Mouse (Mus musculus): ENCODE results near the gene Camk1d. TPM values are rescaled to one million over a fixed set of nuclear protein-coding genes. Genes with fewer than 3 reads are reported as not detected.

Gene Camk1d
- polyA plus RNA-seq, 1 experiment from 2014 or later: 11.3 TPM

GRCm38 (mm10) chr2:5643937-5644336, 70.4 kb downstream of the Camk1d start:
- Histone ChIP-seq H3K27me3 (ENCODE audit: control insufficient read depth, insufficient read depth, low read length) (no peaks in the 10 kb centered on the region), H3K27ac (ENCODE audit: low read length) (peak overlapping the region; percentile 16; the same call in 1 of the 2 replicates), H3K9ac (ENCODE audit: low read length) (no peak overlapping the region), H3K4me3 (replicated peaks; ENCODE audit: low read length) (no peak overlapping the region), H3K9me3 (replicated peaks; ENCODE audit: control insufficient read depth, low read length) (no peaks in the 10 kb centered on the region), H3K36me3 (ENCODE audit: control insufficient read depth, insufficient read depth, low read length) (no peaks in the 10 kb centered on the region), H3K4me1 (ENCODE audit: control insufficient read depth, insufficient read depth, low read length) (0 out of 2 replicates have a peak, but pooled peaks cover 2% of the 10 kb centered on the region), H3K4me2 (ENCODE audit: low read depth, low read length) (no peak overlapping the region)
- 82% methylated on average over 3 of the region's 3 CpGs for WGBS
- ATAC-seq (ENCODE audit: insufficient read depth, low FRiP score): no peak

DNA sequence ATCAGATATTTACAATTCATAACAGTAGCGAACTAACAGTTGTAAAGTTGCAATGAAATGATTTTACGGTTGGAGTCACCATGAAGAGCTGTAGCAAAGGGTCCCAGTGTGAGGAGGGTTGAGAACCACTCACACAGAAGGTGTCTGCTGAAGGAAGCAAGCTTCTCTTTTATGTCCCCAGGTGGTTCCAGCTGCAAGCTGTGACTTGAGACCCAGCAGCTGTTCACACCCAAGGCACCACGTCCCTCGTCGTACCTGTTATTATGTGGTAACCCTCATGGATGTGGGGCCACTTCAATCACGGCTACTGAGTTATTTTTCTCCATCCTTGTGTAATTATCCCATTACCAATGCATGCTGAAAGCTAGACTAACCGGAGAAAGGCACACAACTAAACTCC, 71.1 kb downstream of the Camk1d start:
- Histone ChIP-seq H3K4me3 (replicated peaks; ENCODE audit: low read length) (no peak overlapping the region), H3K27ac (ENCODE audit: low read length) (no peak overlapping the region), H3K9ac (ENCODE audit: low read length) (no peak overlapping the region), H3K4me1 (ENCODE audit: control insufficient read depth, insufficient read depth, low read length) (0 out of 2 replicates have a peak, but pooled peaks cover 2% of the 10 kb centered on the region), H3K36me3 (ENCODE audit: control insufficient read depth, insufficient read depth, low read length) (no peaks in the 10 kb centered on the region), H3K9me3 (replicated peaks; ENCODE audit: control insufficient read depth, low read length) (no peaks in the 10 kb centered on the region), H3K4me2 (ENCODE audit: low read depth, low read length) (no peak overlapping the region), H3K27me3 (ENCODE audit: control insufficient read depth, insufficient read depth, low read length) (no peaks in the 10 kb centered on the region)
- WGBS: 62% methylated on average over 7 of the region's 7 CpGs
- no peak for ATAC-seq (ENCODE audit: insufficient read depth, low FRiP score)

- no peak overlapping the region for H3K27ac ChIP-seq (ENCODE audit: low read length)
- ATAC-seq (ENCODE audit: insufficient read depth, low FRiP score): no peak
- 41% methylated on average over 5 of the region's 5 CpGs for WGBS
Observed at GRCm38 (mm10) chr2:5642624-5643023, 71.7 kb downstream of the Camk1d start.

GRCm38 (mm10) chr2:5641678-5642077, 72.6 kb downstream of the Camk1d start:
- no peak overlapping the region for H3K9ac ChIP-seq (ENCODE audit: low read length)
- H3K4me3 ChIP-seq (replicated peaks; ENCODE audit: low read length): no peak overlapping the region
- H3K9me3 ChIP-seq (replicated peaks; ENCODE audit: control insufficient read depth, low read length): no peaks in the 10 kb centered on the region
- no peaks in the 10 kb centered on the region for H3K27me3 ChIP-seq (ENCODE audit: control insufficient read depth, insufficient read depth, low read length)
- no peaks in the 10 kb centered on the region for H3K36me3 ChIP-seq (ENCODE audit: control insufficient read depth, insufficient read depth, low read length)
- H3K27ac ChIP-seq (ENCODE audit: low read length): no peak overlapping the region
- H3K4me2 ChIP-seq (ENCODE audit: low read depth, low read length): no peak overlapping the region
- no peak for ATAC-seq (ENCODE audit: insufficient read depth, low FRiP score)
- 54% methylated on average over 5 of the region's 5 CpGs for WGBS
- H3K4me1 ChIP-seq (ENCODE audit: control insufficient read depth, insufficient read depth, low read length): 0 out of 2 replicates have a peak, but pooled peaks cover 2% of the 10 kb centered on the region

More at GRCm38 (mm10) chr2:5642624-5643023, 71.7 kb downstream of the Camk1d start:
- no peak overlapping the region for H3K9ac ChIP-seq (ENCODE audit: low read length)
- 0 out of 2 replicates have a peak, but pooled peaks cover 2% of the 10 kb centered on the region for H3K4me1 ChIP-seq (ENCODE audit: control insufficient read depth, insufficient read depth, low read length)
- H3K27me3 ChIP-seq (ENCODE audit: control insufficient read depth, insufficient read depth, low read length): no peaks in the 10 kb centered on the region
- H3K9me3 ChIP-seq (replicated peaks; ENCODE audit: control insufficient read depth, low read length): no peaks in the 10 kb centered on the region
- H3K4me2 ChIP-seq (ENCODE audit: low read depth, low read length): no peak overlapping the region
- H3K4me3 ChIP-seq (replicated peaks; ENCODE audit: low read length): no peak overlapping the region
- no peaks in the 10 kb centered on the region for H3K36me3 ChIP-seq (ENCODE audit: control insufficient read depth, insufficient read depth, low read length)

DNA sequence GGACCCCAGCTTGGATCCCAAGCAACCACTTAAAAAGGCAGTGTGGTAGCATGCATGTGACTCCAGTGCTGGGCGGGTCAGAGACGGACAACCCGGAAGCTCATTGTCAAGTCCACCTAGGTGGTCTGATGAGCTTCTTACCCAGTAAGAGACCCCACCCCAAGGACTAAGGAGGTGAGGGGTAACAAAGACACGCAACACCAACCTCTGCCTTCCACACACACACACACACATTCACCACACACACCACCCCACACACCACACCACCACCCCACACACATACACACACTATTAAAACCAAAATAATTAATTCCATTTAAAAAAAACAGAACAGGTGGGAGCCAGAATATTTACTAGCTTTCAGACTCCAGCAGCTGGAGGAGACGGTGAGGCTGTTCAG, 73.7 kb downstream of the Camk1d start:
- no peak overlapping the region for H3K4me3 ChIP-seq (replicated peaks; ENCODE audit: low read length)
- ATAC-seq (ENCODE audit: insufficient read depth, low FRiP score): no peak
- H3K27me3 ChIP-seq (ENCODE audit: control insufficient read depth, insufficient read depth, low read length): no peaks in the 10 kb centered on the region
- no peaks in the 10 kb centered on the region for H3K36me3 ChIP-seq (ENCODE audit: control insufficient read depth, insufficient read depth, low read length)
- H3K27ac ChIP-seq (ENCODE audit: low read length): no peak overlapping the region
- no peak overlapping the region for H3K9ac ChIP-seq (ENCODE audit: low read length)
- no peaks in the 10 kb centered on the region for H3K9me3 ChIP-seq (replicated peaks; ENCODE audit: control insufficient read depth, low read length)
- H3K4me2 ChIP-seq (ENCODE audit: low read depth, low read length): no peak overlapping the region
- H3K4me1 ChIP-seq (ENCODE audit: control insufficient read depth, insufficient read depth, low read length): 0 out of 2 replicates have a peak, but pooled peaks cover 2% of the 10 kb centered on the region
- WGBS: 88% methylated on average over 5 of the region's 5 CpGs

DNA sequence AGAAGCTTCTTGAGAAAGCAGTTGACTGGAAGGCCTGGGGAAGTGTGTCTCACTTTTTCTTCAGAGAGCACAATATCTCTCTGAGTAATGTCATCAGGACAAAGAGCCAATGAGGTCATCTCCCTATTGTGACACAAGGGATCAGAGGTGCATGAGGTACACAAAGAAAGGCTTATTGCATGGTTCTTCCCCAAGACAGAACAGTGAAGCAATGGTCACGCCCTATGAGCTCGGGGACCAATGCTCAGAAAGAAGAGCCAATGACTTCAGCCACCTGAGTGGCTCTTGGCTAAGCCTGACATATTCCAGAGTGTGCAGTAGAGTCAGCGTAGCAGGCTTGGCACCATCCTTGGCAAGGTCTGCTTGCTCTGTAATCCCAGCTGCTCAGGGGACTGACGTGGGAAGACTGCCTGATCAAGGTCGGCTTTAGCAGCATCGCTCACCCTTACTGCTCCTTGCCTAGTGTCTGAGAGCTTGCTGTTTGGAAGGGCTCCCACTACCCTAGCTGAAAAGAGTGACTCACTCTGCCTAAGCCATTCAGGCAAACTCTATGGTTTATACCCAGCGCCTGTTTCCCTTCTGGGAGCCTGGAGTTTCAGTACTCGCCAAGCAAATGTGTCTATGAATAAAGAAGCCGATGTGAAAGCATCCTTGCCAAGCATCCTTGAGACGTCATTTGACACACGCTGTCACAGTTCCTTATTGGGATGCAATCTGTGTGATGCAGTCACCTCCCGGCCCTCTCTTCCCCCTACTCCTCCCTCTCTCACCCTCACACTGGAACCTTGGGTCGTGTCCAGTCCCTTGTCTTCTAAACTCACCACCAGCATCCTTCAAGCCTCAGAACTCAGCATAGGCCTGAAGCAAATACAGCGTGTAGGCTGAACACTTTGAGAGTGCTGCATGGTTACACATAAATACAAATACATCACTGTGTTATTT, 77.2 kb downstream of the Camk1d start:
- Histone ChIP-seq H3K4me1 (ENCODE audit: control insufficient read depth, insufficient read depth, low read length) (0 out of 2 replicates have a peak, but pooled peaks cover 2% of the 10 kb centered on the region), H3K9ac (ENCODE audit: low read length) (no peak overlapping the region), H3K4me3 (replicated peaks; ENCODE audit: low read length) (no peak overlapping the region), H3K36me3 (ENCODE audit: control insufficient read depth, insufficient read depth, low read length) (no peaks in the 10 kb centered on the region), H3K4me2 (ENCODE audit: low read depth, low read length) (no peak overlapping the region), H3K27me3 (ENCODE audit: control insufficient read depth, insufficient read depth, low read length) (no peaks in the 10 kb centered on the region), H3K9me3 (replicated peaks; ENCODE audit: control insufficient read depth, low read length) (no peaks in the 10 kb centered on the region), H3K27ac (ENCODE audit: low read length) (peak overlapping the region; percentile 19; the same call in 1 of the 2 replicates)
- peak; percentile 60; the same call in 1 of the 2 replicates for ATAC-seq (ENCODE audit: insufficient read depth, low FRiP score)
- WGBS: 80% methylated on average over 14 of the region's 14 CpGs

DNA sequence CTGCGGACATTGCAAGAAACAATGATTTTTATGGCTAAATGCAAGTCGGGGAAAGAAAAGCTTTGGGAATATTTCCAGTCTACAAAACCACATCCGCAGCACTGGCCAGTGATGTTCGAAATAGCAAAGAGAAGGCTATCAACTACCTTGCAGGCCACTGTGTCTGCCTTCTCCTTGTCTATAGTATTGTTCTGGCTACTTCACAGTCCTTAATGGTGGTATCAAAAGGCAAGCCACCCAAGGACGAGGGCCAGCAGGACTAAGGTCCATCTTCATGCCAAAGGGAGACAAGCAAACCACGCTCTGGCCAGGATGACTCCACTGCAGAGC, 82.0 kb downstream of the Camk1d start:
- Histone ChIP-seq H3K9ac (ENCODE audit: low read length) (no peak overlapping the region), H3K4me1 (ENCODE audit: control insufficient read depth, insufficient read depth, low read length) (no peaks in the 10 kb centered on the region), H3K4me3 (replicated peaks; ENCODE audit: low read length) (no peak overlapping the region), H3K27ac (ENCODE audit: low read length) (no peak overlapping the region), H3K27me3 (ENCODE audit: control insufficient read depth, insufficient read depth, low read length) (no peaks in the 10 kb centered on the region), H3K9me3 (replicated peaks; ENCODE audit: control insufficient read depth, low read length) (no peaks in the 10 kb centered on the region), H3K36me3 (ENCODE audit: control insufficient read depth, insufficient read depth, low read length) (no peaks in the 10 kb centered on the region), H3K4me2 (ENCODE audit: low read depth, low read length) (no peak overlapping the region)
- 82% methylated on average over 6 of the region's 6 CpGs for WGBS
- no peak for ATAC-seq (ENCODE audit: insufficient read depth, low FRiP score)

DNA sequence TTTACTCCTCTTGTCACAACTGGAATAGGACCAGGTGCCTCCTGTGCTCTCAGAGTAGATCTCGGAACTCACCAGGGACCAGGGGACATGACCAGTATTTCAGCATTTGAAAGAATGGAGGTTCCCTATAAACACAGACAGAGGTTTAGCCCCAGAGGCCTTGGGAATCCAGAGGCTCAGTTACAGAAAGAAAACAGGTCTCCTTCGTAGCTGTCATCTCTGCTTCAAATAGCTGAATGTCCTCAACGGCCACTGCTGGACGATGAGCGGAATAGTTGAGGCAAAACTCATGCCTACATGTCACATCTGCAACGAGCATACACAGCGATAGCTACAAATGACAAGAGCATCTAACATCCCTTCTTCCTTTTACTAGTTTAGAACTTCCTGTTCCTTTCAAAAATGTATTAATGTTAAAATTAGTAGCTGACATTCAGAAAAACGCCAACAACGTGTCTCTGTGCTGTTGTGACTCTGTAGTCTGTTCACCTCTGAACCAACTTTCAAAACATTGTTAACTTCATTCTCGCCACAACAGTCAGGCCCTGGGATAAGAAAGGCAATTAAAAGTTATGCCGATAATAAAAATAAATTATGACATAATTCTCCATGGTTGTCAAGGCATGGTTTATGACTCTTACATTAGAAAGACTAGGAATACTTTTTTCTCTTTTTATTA, 82.5 kb downstream of the Camk1d start:
- H3K4me1 ChIP-seq (ENCODE audit: control insufficient read depth, insufficient read depth, low read length): no peaks in the 10 kb centered on the region
- no peak overlapping the region for H3K4me3 ChIP-seq (replicated peaks; ENCODE audit: low read length)
- no peaks in the 10 kb centered on the region for H3K9me3 ChIP-seq (replicated peaks; ENCODE audit: control insufficient read depth, low read length)
- H3K36me3 ChIP-seq (ENCODE audit: control insufficient read depth, insufficient read depth, low read length): no peaks in the 10 kb centered on the region
- no peak for ATAC-seq (ENCODE audit: insufficient read depth, low FRiP score)
- H3K27ac ChIP-seq (ENCODE audit: low read length): no peak overlapping the region
- H3K4me2 ChIP-seq (ENCODE audit: low read depth, low read length): no peak overlapping the region
- WGBS: 77% methylated on average over 11 of the region's 11 CpGs
- H3K9ac ChIP-seq (ENCODE audit: low read length): no peak overlapping the region
- H3K27me3 ChIP-seq (ENCODE audit: control insufficient read depth, insufficient read depth, low read length): no peaks in the 10 kb centered on the region

DNA sequence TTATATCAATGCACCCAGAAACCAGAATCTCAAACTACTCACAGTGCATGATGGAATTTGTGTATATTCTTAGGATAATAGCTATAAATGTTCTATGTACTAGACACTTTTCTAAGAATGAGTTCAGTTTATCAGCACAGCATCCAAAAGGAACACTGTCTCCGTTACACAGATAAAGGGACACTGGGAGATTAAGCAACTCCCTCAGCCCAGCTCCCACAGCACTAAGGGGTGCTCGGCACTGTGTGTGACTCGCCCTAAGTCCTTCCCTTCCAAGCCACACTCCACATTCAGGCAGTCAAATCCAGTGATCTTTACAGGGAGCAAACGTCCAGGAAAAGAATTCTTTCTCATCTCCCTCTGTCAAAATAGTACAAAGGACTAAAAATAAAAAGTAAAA, 83.6 kb downstream of the Camk1d start:
- WGBS: 55% methylated on average over 4 of the region's 4 CpGs
- H3K4me2 ChIP-seq (ENCODE audit: low read depth, low read length): no peak overlapping the region
- no peak for ATAC-seq (ENCODE audit: insufficient read depth, low FRiP score)
- H3K4me1 ChIP-seq (ENCODE audit: control insufficient read depth, insufficient read depth, low read length): no peaks in the 10 kb centered on the region
- no peaks in the 10 kb centered on the region for H3K27me3 ChIP-seq (ENCODE audit: control insufficient read depth, insufficient read depth, low read length)
- H3K36me3 ChIP-seq (ENCODE audit: control insufficient read depth, insufficient read depth, low read length): no peaks in the 10 kb centered on the region
- H3K27ac ChIP-seq (ENCODE audit: low read length): no peak overlapping the region
- H3K9me3 ChIP-seq (replicated peaks; ENCODE audit: control insufficient read depth, low read length): no peaks in the 10 kb centered on the region
- no peak overlapping the region for H3K9ac ChIP-seq (ENCODE audit: low read length)
- no peak overlapping the region for H3K4me3 ChIP-seq (replicated peaks; ENCODE audit: low read length)

Measured in stomach, embryonic 16.5 days (tissue).